Comparison of ENCODE assay signal across 8 mouse cellular contexts in genomic region chr11:75487496-75487895, GRCm38 (mm10). TPM values are rescaled to one million over a fixed set of nuclear protein-coding genes. Genes with fewer than 3 reads are reported as not detected.
A peak's percentile ranks its signal among the peaks of the same experiment; 100 is the strongest.
DNase-seq lines count a peak whose midpoint lies in the region; ATAC-seq lines count a peak whose summit lies in the region.

No protein-coding gene starts in this region.

- peaks cover 38% of the 10 kb centered on the region for H3K36me3 ChIP-seq in heart, embryonic 12.5 days
- H3K36me3 ChIP-seq in forebrain, embryonic 13.5 days (ENCODE audit: poor library complexity, severe bottlenecking), result peaks cover 48% of the 10 kb centered on the region
- H3K36me3 ChIP-seq in liver, embryonic 15.5 days (replicated peaks), result peaks cover 44% of the 10 kb centered on the region

- H3K9ac ChIP-seq in heart, embryonic 12.5 days, result peak overlapping the region; percentile 98
- H3K9ac ChIP-seq in forebrain, embryonic 13.5 days, result peak overlapping the region; percentile 98
- peak overlapping the region; percentile 92 for H3K9ac ChIP-seq in liver, embryonic 15.5 days

- 34% methylated on average over 6 of the region's 6 CpGs for whole genome bisulfite sequencing in heart, embryonic 12.5 days
- WGBS in forebrain, embryonic 13.5 days, result 43% methylated on average over 6 of the region's 6 CpGs
- 21% methylated on average over 6 of the region's 6 CpGs for WGBS in liver, embryonic 15.5 days (ENCODE audit: insufficient replicate concordance)

- peak overlapping the region; percentile 96 for H3K4me3 ChIP-seq in heart, embryonic 12.5 days
- peak overlapping the region; percentile 95 for H3K4me3 ChIP-seq in forebrain, embryonic 13.5 days
- peak overlapping the region; percentile 93 for H3K4me3 ChIP-seq in liver, embryonic 15.5 days (replicated peaks)

- H3K9me3 ChIP-seq in heart, embryonic 12.5 days (replicated peaks), result no peaks in the 10 kb centered on the region
- H3K9me3 ChIP-seq in forebrain, embryonic 13.5 days (replicated peaks), result no peaks in the 10 kb centered on the region
- no peaks in the 10 kb centered on the region for H3K9me3 ChIP-seq in liver, embryonic 15.5 days (replicated peaks)

- DNase-seq in heart, postnatal 4 days, result no peak
- peak; percentile 28 for DNase-seq in A20 (ENCODE audit: low read depth, low spot score)
- DNase-seq in frontal cortex, postnatal 14 days (ENCODE audit: low spot score in 2 of 2), result no peak
- DNase-seq in layer of hippocampus, postnatal 10 days (ENCODE audit: low spot score in 2 of 2), result no peak
- DNase-seq in layer of hippocampus, postnatal 36 days, result no peak

- H3K4me2 ChIP-seq in heart, embryonic 12.5 days, result peak overlapping the region; percentile 91
- peak overlapping the region; percentile 99 for H3K4me2 ChIP-seq in forebrain, embryonic 13.5 days
- peak overlapping the region; percentile 87 for H3K4me2 ChIP-seq in liver, embryonic 15.5 days

- H3K4me1 ChIP-seq in heart, embryonic 12.5 days (replicated peaks), result peaks cover 11% of the 10 kb centered on the region
- peaks cover 14% of the 10 kb centered on the region for H3K4me1 ChIP-seq in forebrain, embryonic 13.5 days
- H3K4me1 ChIP-seq in liver, embryonic 15.5 days (replicated peaks), result peaks cover 22% of the 10 kb centered on the region

- ATAC-seq in heart, embryonic 12.5 days (ENCODE audit: insufficient number of reproducible peaks, low FRiP score), result no peak
- no peak for ATAC-seq in forebrain, embryonic 13.5 days
- no peak for ATAC-seq in liver, embryonic 15.5 days (ENCODE audit: insufficient read depth)

- no peak overlapping the region for H3K27ac ChIP-seq in heart, embryonic 12.5 days (ENCODE audit: poor library complexity, severe bottlenecking)
- H3K27ac ChIP-seq in forebrain, embryonic 13.5 days, result no peak overlapping the region
- peak overlapping the region; percentile 81; the same call in 1 of the 2 replicates for H3K27ac ChIP-seq in liver, embryonic 15.5 days (replicated peaks)

- no peaks in the 10 kb centered on the region for H3K27me3 ChIP-seq in heart, embryonic 12.5 days (replicated peaks)
- peaks cover 10% of the 10 kb centered on the region for H3K27me3 ChIP-seq in forebrain, embryonic 13.5 days
- peaks cover 15% of the 10 kb centered on the region for H3K27me3 ChIP-seq in liver, embryonic 15.5 days

RNA-seq across cellular contexts. Expression of gene Prpf8, which starts 0.9 kb away (rescaled TPM):
- 41.3 and 42.7 TPM in 2 replicates for polyA plus RNA-seq in heart, embryonic 12.5 days (2016; fragmentation: Nextera tagmentation; extraction: Ambion mirVana)
- 100 to 1,000 TPM; 113 to 115 TPM for total RNA-seq in heart, postnatal 4 days (2021)
- 56.3 and 63.2 TPM in 2 replicates for polyA plus RNA-seq in forebrain, embryonic 13.5 days (2015; fragmentation: Nextera tagmentation; extraction: Ambion mirVana)
- polyA plus RNA-seq in liver, embryonic 15.5 days (2015; fragmentation: Nextera tagmentation; extraction: Ambion mirVana), result 25.8 and 28.0 TPM in 2 replicates
- total RNA-seq in layer of hippocampus, postnatal 10 days (2021), result 100 to 1,000 TPM; 113 to 123 TPM
- 100 to 1,000 TPM; 126 to 130 TPM for total RNA-seq in layer of hippocampus, postnatal 36 days (2021)

RNA-seq across cellular contexts. Expression of gene Rilp, which starts 22.4 kb away (rescaled TPM):
- 1.4 and 2.3 TPM in 2 replicates for polyA plus RNA-seq in heart, embryonic 12.5 days (2016; fragmentation: Nextera tagmentation; extraction: Ambion mirVana)
- total RNA-seq in heart, postnatal 4 days (2021), result 10 to 100 TPM; 24.5 to 24.7 TPM
- polyA plus RNA-seq in forebrain, embryonic 13.5 days (2015; fragmentation: Nextera tagmentation; extraction: Ambion mirVana), result 0.40 and 0.47 TPM in 2 replicates
- 3.7 TPM in 2 replicates for polyA plus RNA-seq in liver, embryonic 15.5 days (2015; fragmentation: Nextera tagmentation; extraction: Ambion mirVana)
- 1 to 10 TPM; 3.6 to 4.0 TPM for total RNA-seq in layer of hippocampus, postnatal 10 days (2021)
- total RNA-seq in layer of hippocampus, postnatal 36 days (2021), result 1 to 10 TPM in 1 of 2 experiments, under 1 TPM in 1; 0.90 to 1.3 TPM

RNA-seq across cellular contexts. Expression of gene Scarf1, which starts 25.8 kb away (rescaled TPM):
- 12.3 and 13.8 TPM in 2 replicates for polyA plus RNA-seq in heart, embryonic 12.5 days (2016; fragmentation: Nextera tagmentation; extraction: Ambion mirVana)
- total RNA-seq in heart, postnatal 4 days (2021), result 10 to 100 TPM; 14.5 to 15.0 TPM
- 3.3 TPM in 2 replicates for polyA plus RNA-seq in forebrain, embryonic 13.5 days (2015; fragmentation: Nextera tagmentation; extraction: Ambion mirVana)
- 2.8 and 3.6 TPM in 2 replicates for polyA plus RNA-seq in liver, embryonic 15.5 days (2015; fragmentation: Nextera tagmentation; extraction: Ambion mirVana)
- total RNA-seq in layer of hippocampus, postnatal 10 days (2021), result 1 to 10 TPM; 3.5 to 3.6 TPM
- 1 to 10 TPM; 1.1 TPM for total RNA-seq in layer of hippocampus, postnatal 36 days (2021)

RNA-seq across cellular contexts. Expression of gene Tlcd2, which starts 26.0 kb away (rescaled TPM):
- polyA plus RNA-seq in heart, embryonic 12.5 days (2016; fragmentation: Nextera tagmentation; extraction: Ambion mirVana), result 12.7 and 13.1 TPM in 2 replicates
- total RNA-seq in heart, postnatal 4 days (2021), result 1 to 10 TPM; 6.1 to 6.7 TPM
- 1.4 and 1.9 TPM in 2 replicates for polyA plus RNA-seq in forebrain, embryonic 13.5 days (2015; fragmentation: Nextera tagmentation; extraction: Ambion mirVana)
- 18.8 and 19.9 TPM in 2 replicates for polyA plus RNA-seq in liver, embryonic 15.5 days (2015; fragmentation: Nextera tagmentation; extraction: Ambion mirVana)
- under 1 TPM; 0.31 to 0.73 TPM for total RNA-seq in layer of hippocampus, postnatal 10 days (2021)
- total RNA-seq in layer of hippocampus, postnatal 36 days (2021), result under 1 TPM; 0.40 to 0.85 TPM

RNA-seq across cellular contexts. Expression of gene Wdr81, which starts 33.0 kb away (rescaled TPM):
- polyA plus RNA-seq in heart, embryonic 12.5 days (2016; fragmentation: Nextera tagmentation; extraction: Ambion mirVana), result 5.6 and 5.7 TPM in 2 replicates
- 1 to 10 TPM; 5.2 to 6.0 TPM for total RNA-seq in heart, postnatal 4 days (2021)
- polyA plus RNA-seq in forebrain, embryonic 13.5 days (2015; fragmentation: Nextera tagmentation; extraction: Ambion mirVana), result 5.0 and 5.6 TPM in 2 replicates
- polyA plus RNA-seq in liver, embryonic 15.5 days (2015; fragmentation: Nextera tagmentation; extraction: Ambion mirVana), result 21.0 and 26.2 TPM in 2 replicates
- 10 to 100 TPM; 18.7 to 18.9 TPM for total RNA-seq in layer of hippocampus, postnatal 10 days (2021)
- 10 to 100 TPM; 20.6 to 22.6 TPM for total RNA-seq in layer of hippocampus, postnatal 36 days (2021)

Comparison
In these comparisons a context has a peak if more than half of its experiments do, and no peak if none do; other contexts are left out.
1. RNA of gene Rilp, which starts 22.4 kb away (total RNA-seq): 24.5 to 24.7 TPM in heart, postnatal 4 days; 3.6 to 4.0 TPM in layer of hippocampus, postnatal 10 days and 0.90 to 1.3 TPM in layer of hippocampus, postnatal 36 days; every median in the first group is over 4 times any median in the second.
2. Peak in every context shown above with its lines, with median percentiles within 50 percentile points of each other: H3K4me2 ChIP-seq, H3K4me3 ChIP-seq and H3K9ac ChIP-seq.